Mouse (Mus musculus): ENCODE measurements around the gene Hoxa10.

- TF ChIP-seq POLR2A (IDR thresholded peaks at IDR 0.05; ENCODE audit: control insufficient read depth in 1 of 2, insufficient read depth in 1 of 2, low read depth in 1 of 2, low read length in 2 of 2, poor library complexity in 1 of 2) (no peak), ZMIZ1 (IDR thresholded peaks at IDR 0.05; ENCODE audit: low read depth, low read length) (no peak), ETS1 (IDR thresholded peaks at IDR 0.05; ENCODE audit: low read depth, low read length) (no peak), EP300 (IDR thresholded peaks at IDR 0.05; ENCODE audit: low read depth in 1 of 2, low read length in 2 of 2) (no peak), JUND (IDR thresholded peaks at IDR 0.05; ENCODE audit: low read depth, low read length) (no peak), CTCF (IDR thresholded peaks at IDR 0.05 in 2 of 3, conservative IDR thresholded peaks at IDR 0.05 in 1 of 3; ENCODE audit: control insufficient read depth in 1 of 3, insufficient read depth in 1 of 3, low read depth in 2 of 3, low read length in 3 of 3, poor library complexity in 1 of 3, severe bottlenecking in 1 of 3) (no peak), CHD2 (IDR thresholded peaks at IDR 0.05; ENCODE audit: low read length) (no peak), MEF2A (IDR thresholded peaks at IDR 0.05; ENCODE audit: extremely low read depth, insufficient replicate concordance, low read depth, low read length, poor library complexity, severe bottlenecking) (no peak), MYC (IDR thresholded peaks at IDR 0.05; ENCODE audit: low read depth, low read length) (no peak), NRF1 (IDR thresholded peaks at IDR 0.05; ENCODE audit: insufficient read depth, low read depth, low read length, poor library complexity, severe bottlenecking) (no peak), HCFC1 (IDR thresholded peaks at IDR 0.05; ENCODE audit: low read depth, low read length) (no peak), E2F4 (IDR thresholded peaks at IDR 0.05; ENCODE audit: borderline replicate concordance, low read depth, low read length) (no peak)
These were observed 35.7 kb upstream of the Hoxa10 start for GRCm38 (mm10) chr6:52276382-52276781.

All from MEL (cell line).